Mouse (Mus musculus) forebrain, embryonic 11.5 days (tissue): ENCODE measurements around the gene Il31ra. TPM values are rescaled to one million over a fixed set of nuclear protein-coding genes. Genes with fewer than 3 reads are reported as not detected.

Source experiments
- ATAC-seq: fragments of 200-750 bp; cut with Nextera tagmentation; replicated peaks from 2 replicates; pipeline ENCODE4 v1.8.0; 2017; ENCODE audit warnings: moderate TSS enrichment; ENCODE audit not compliant: low FRiP score
- DNase-seq: peaks from one replicate; pipeline ENCODE4 v3.0.0-alpha.2; 2017; ENCODE audit warnings: low spot score
- H3K27ac ChIP-seq: fragments of 300-500 bp; sonication (generic); 2 replicates; pipeline ENCODE4 v1.5.1; 2014; ENCODE audit warnings: low read depth, low read length
- H3K27me3 ChIP-seq: fragments of 300-500 bp; sonication (generic); 2 replicates; pipeline ENCODE4 v1.6.1; 2014; ENCODE audit warnings: mild to moderate bottlenecking, low read length, mixed read lengths; ENCODE audit not compliant: control insufficient read depth, insufficient read depth
- H3K36me3 ChIP-seq: fragments of 300-500 bp; sonication (generic); 2 replicates; pipeline ENCODE4 v1.6.1; 2014; ENCODE audit warnings: mild to moderate bottlenecking, low read length, moderate library complexity, mixed read lengths; ENCODE audit not compliant: control insufficient read depth, insufficient read depth
- H3K4me1 ChIP-seq: fragments of 300-500 bp; sonication (generic); replicated peaks from 2 replicates; pipeline ENCODE4 v1.6.1; 2014; ENCODE audit warnings: low read length, mixed read lengths; ENCODE audit not compliant: control insufficient read depth, insufficient read depth
- H3K4me2 ChIP-seq: fragments of 300-500 bp; sonication (generic); 2 replicates; pipeline ENCODE4 v1.6.1; 2014; ENCODE audit warnings: low read depth, mild to moderate bottlenecking, low read length, moderate library complexity, mixed read lengths; ENCODE audit not compliant: severe bottlenecking
- H3K4me3 ChIP-seq: fragments of 300-500 bp; sonication (generic); 2 replicates; pipeline ENCODE4 v1.5.1; 2014; ENCODE audit warnings: low read depth, low read length
- H3K9ac ChIP-seq: fragments of 300-500 bp; sonication (generic); 2 replicates; pipeline ENCODE4 v1.6.1; 2014; ENCODE audit warnings: low read length
- H3K9me3 ChIP-seq: fragments of 300-500 bp; sonication (generic); 2 replicates; pipeline ENCODE4 v1.6.1; 2016; ENCODE audit warnings: low read length, mixed read lengths; ENCODE audit not compliant: control insufficient read depth
- WGBS: fragments of 180-500 bp; shearing (Covaris S2); extraction: QIAGEN DNeasy Blood & Tissue Kit; methylation state at CpG from one replicate; pipeline ENCODE4 v1.1.7; 2014; 5-methylcytosine and 5-hydroxymethylcytosine counted together
- polyA plus RNA-seq: library from polyadenylated mRNA; unstranded; fragments of >200 nt; fragmentation: Nextera tagmentation; extraction: Ambion mirVana; gene quantifications from 2 replicates; pipeline ENCODE4 v1.2.1, GENCODE M21; 2014

Gene Il31ra
- polyA plus RNA-seq, 1 experiment from 2014 or later: not detected

GRCm38 (mm10) chr13:112527186-112527585 is 67.0 kb downstream of the Il31ra start:
- WGBS: 68% methylated on average over 1 of the region's 1 CpGs
- Histone ChIP-seq H3K27me3 (no peaks in the 10 kb centered on the region), H3K36me3 (no peaks in the 10 kb centered on the region), H3K9ac (no peak overlapping the region), H3K4me2 (no peak overlapping the region), H3K4me3 (no peak overlapping the region), H3K9me3 (peaks cover 4% of the 10 kb centered on the region; the same call in 1 of the 2 replicates), H3K27ac (no peak overlapping the region), H3K4me1 (no peaks in the 10 kb centered on the region)
- DNase-seq: peak; percentile 1
- no peak for ATAC-seq

- H3K4me1 ChIP-seq: no peaks in the 10 kb centered on the region
- 89% methylated on average over 10 of the region's 10 CpGs for WGBS
- no peak overlapping the region for H3K4me3 ChIP-seq
- no peak overlapping the region for H3K27ac ChIP-seq
- H3K36me3 ChIP-seq: no peaks in the 10 kb centered on the region
- H3K9me3 ChIP-seq: peaks cover 4% of the 10 kb centered on the region; the same call in 1 of the 2 replicates
- H3K9ac ChIP-seq: no peak overlapping the region
- no peak overlapping the region for H3K4me2 ChIP-seq
- no peaks in the 10 kb centered on the region for H3K27me3 ChIP-seq
- ATAC-seq: no peak
- DNase-seq: peak; percentile 26
Observed at GRCm38 (mm10) chr13:112523346-112523970, 70.7 kb downstream of the Il31ra start.

- Histone ChIP-seq H3K4me1 (no peaks in the 10 kb centered on the region), H3K4me3 (no peak overlapping the region), H3K4me2 (no peak overlapping the region), H3K27ac (no peak overlapping the region), H3K36me3 (no peaks in the 10 kb centered on the region), H3K9ac (no peak overlapping the region), H3K27me3 (no peaks in the 10 kb centered on the region), H3K9me3 (peaks cover 4% of the 10 kb centered on the region; the same call in 1 of the 2 replicates)
- WGBS: 86% methylated on average over 3 of the region's 3 CpGs
- DNase-seq (peak; percentile 43), ATAC-seq (no peak)
Observed at GRCm38 (mm10) chr13:112522896-112523295, 71.3 kb downstream of the Il31ra start.

- peaks cover 4% of the 10 kb centered on the region; the same call in 1 of the 2 replicates for H3K9me3 ChIP-seq
- H3K9ac ChIP-seq: no peak overlapping the region
- H3K27ac ChIP-seq: no peak overlapping the region
- H3K4me1 ChIP-seq: no peaks in the 10 kb centered on the region
- no peaks in the 10 kb centered on the region for H3K27me3 ChIP-seq
- ATAC-seq: no peak
- no peaks in the 10 kb centered on the region for H3K36me3 ChIP-seq
- 76% methylated on average over 6 of the region's 6 CpGs for WGBS
- DNase-seq: no peak
- no peak overlapping the region for H3K4me2 ChIP-seq
- H3K4me3 ChIP-seq: no peak overlapping the region
Observed at GRCm38 (mm10) chr13:112522261-112522660, 71.9 kb downstream of the Il31ra start.

- no peak overlapping the region for H3K9ac ChIP-seq
- no peaks in the 10 kb centered on the region for H3K27me3 ChIP-seq
- DNase-seq (no peak), ATAC-seq (no peak)
- no peaks in the 10 kb centered on the region for H3K9me3 ChIP-seq
- H3K4me1 ChIP-seq: no peaks in the 10 kb centered on the region
- H3K4me2 ChIP-seq: no peak overlapping the region
- no peaks in the 10 kb centered on the region for H3K36me3 ChIP-seq
- no peak overlapping the region for H3K4me3 ChIP-seq
- no peak overlapping the region for H3K27ac ChIP-seq
- WGBS: 79% methylated on average over 1 of the region's 1 CpGs
Observed at GRCm38 (mm10) chr13:112514546-112514945, 79.6 kb downstream of the Il31ra start.

GRCm38 (mm10) chr13:112512824-112513223 is 81.3 kb downstream of the Il31ra start:
- Histone ChIP-seq H3K4me3 (no peak overlapping the region), H3K27me3 (no peaks in the 10 kb centered on the region), H3K27ac (no peak overlapping the region), H3K36me3 (no peaks in the 10 kb centered on the region), H3K9ac (no peak overlapping the region), H3K9me3 (no peaks in the 10 kb centered on the region), H3K4me2 (no peak overlapping the region), H3K4me1 (no peaks in the 10 kb centered on the region)
- WGBS: 95% methylated on average over 5 of the region's 5 CpGs
- DNase-seq: no peak
- ATAC-seq: no peak

- H3K36me3 ChIP-seq: no peaks in the 10 kb centered on the region
- no peak overlapping the region for H3K4me3 ChIP-seq
- no peaks in the 10 kb centered on the region for H3K27me3 ChIP-seq
- H3K9ac ChIP-seq: no peak overlapping the region
- no peak for DNase-seq
- no peaks in the 10 kb centered on the region for H3K9me3 ChIP-seq
- ATAC-seq: no peak
- H3K4me2 ChIP-seq: no peak overlapping the region
- no peak overlapping the region for H3K27ac ChIP-seq
- no peaks in the 10 kb centered on the region for H3K4me1 ChIP-seq
- WGBS: 90% methylated on average over 7 of the region's 7 CpGs
Observed at GRCm38 (mm10) chr13:112511810-112512209, 82.3 kb downstream of the Il31ra start.

GRCm38 (mm10) chr13:112511261-112511660 is 82.9 kb downstream of the Il31ra start:
- no peaks in the 10 kb centered on the region for H3K36me3 ChIP-seq
- WGBS: 87% methylated on average over 11 of the region's 11 CpGs
- ATAC-seq: no peak
- no peak for DNase-seq
- no peak overlapping the region for H3K9ac ChIP-seq
- no peaks in the 10 kb centered on the region for H3K4me1 ChIP-seq
- no peak overlapping the region for H3K4me3 ChIP-seq
- H3K4me2 ChIP-seq: no peak overlapping the region
- no peaks in the 10 kb centered on the region for H3K9me3 ChIP-seq
- H3K27ac ChIP-seq: no peak overlapping the region
- no peaks in the 10 kb centered on the region for H3K27me3 ChIP-seq
